Mouse (Mus musculus): ENCODE measurements at regions not wholly inside any gene's neighbourhood (a gene's known extent, or its start where the extent isn't known, plus 50 kb on each side); places are given as distances from the start of the nearest gene placed in this dataset.

GRCm38 (mm10) chr2:94772268-94772667 lies 334.3 kb upstream of the Api5 start:
- TF ChIP-seq CTCF (IDR thresholded peaks at IDR 0.05; ENCODE audit: low read depth) (no peak), EP300 (optimal IDR thresholded peaks at IDR 0.05) (no peak)
